Mouse (Mus musculus): ENCODE measurements around the gene Zfp641.

Zfp641 gene

DNA sequence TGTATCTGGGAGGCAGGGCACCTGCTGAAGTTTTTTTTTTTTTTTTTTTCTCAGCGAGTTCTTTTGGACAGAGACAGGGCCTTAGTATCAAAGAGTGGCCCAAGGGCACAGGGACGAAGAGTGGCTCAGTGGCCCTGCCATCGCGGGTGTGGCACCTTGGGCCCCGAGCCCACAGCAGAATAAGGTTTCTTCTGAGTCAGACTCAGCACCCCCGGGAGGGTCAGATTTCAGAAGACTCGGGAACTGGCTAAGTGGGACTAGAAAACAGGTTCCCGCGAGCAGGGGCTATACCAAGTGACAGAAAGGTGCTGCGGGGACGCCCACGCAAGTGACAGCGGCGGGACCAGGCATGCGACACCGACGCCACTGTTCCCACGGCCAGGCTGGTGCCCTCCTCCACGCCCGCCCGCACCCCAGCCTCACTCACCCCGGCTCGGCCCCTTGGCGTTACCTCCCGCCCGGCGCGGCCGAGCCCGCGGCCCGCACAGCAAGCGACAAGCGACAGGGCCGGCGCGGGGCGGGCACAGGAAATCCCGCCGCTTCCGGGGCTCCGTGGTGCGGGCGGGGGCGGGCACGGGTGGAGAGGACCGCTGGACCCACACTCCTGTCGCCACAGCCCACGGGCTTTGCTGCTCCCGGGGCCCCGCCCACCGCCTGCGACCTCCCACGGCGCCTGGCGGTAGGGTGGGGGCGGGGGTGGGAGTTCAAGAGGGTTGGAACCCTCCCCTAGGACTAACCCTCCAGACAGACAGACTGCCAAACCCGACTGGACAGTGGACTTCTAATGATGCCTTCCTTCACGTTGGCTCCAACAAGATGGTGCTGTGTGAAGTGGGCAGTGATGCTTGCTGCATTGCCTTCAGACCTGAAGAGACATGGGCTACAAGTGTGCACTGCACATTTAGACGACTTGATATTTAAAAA, at the start of gene Zfp641:
Zfp641 (minus strand) TSS at position 534 of the 924 bp plus-strand sequence.
- peak; percentile 19 for DNase-seq (ENCODE audit: low read depth, low spot score)

DNA sequence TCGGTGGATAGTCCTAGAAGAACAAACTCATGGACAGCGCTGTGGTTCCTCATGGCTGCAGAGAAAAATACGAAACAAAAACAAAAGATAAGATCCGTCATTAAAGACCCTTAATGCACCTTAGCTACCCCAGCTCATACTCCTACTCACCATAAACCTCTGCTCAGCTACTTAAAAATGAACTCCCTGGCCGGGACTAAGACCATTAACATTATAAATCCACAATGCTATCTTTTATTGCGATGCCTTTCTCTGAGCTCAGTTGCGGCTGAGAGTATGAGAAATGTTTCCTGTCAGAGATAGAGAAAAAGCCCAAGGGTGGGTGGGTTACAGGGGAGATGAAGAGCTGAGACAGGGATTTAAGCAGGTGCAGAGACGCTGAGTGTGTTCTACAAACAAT, 44.9 kb upstream of the Zfp641 start, which contains the start of gene Olfr284:
Olfr284 (minus strand) TSS at position 101 of the 400 bp plus-strand sequence.
- DNase-seq (ENCODE audit: low read depth, low spot score): no peak

DNA sequence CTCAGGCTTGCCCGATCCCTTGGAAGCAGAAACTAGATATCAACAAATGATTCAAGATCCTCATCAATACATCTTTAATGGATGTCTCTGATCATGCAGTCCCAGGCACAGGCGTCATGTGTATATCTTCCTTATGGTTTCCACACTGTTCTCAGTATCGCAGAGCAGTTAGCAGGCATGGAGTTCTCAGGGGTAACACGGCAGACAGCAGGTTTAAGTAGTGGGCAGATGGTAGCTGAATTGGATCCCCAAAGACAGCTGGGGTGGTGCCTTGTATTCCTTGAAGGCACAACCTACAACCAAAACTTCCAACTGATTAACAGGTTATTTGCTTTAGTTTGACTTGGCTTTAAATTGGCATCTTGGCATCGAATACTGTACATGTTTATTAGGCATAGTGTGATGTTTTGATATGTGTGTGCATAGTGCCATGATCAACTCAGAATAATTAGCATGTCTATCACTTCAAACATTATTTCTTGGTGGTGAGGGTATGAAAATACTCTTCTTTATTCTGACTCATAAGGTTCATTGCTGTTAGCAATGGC, 21.3 kb upstream of the Zfp641 start, which contains the start of gene Olfr285:
Olfr285 (minus strand) TSS at position 177 of the 548 bp plus-strand sequence.
- DNase-seq (ENCODE audit: low read depth, low spot score): no peak

DNA sequence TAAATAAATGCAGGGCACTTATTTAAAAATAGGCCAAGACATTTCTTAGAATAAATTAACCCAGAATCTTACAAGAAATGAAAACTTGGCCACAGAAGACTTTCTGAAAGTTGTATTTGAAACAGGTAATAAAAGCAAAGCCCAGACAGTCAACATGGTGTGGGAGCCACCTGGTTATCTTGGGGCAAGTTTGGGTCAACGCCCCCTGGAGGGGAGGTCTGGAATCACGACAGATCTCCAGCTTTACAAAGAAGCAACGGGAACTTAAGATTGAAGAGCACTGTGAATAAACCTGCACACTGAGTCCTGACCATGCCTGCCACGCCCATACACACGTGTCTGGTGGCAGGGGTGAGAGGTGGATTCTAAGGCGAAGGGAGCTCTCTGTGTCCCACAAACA, 19.7 kb upstream of the Zfp641 start:
- no peak for DNase-seq (ENCODE audit: low read depth, low spot score)

DNA sequence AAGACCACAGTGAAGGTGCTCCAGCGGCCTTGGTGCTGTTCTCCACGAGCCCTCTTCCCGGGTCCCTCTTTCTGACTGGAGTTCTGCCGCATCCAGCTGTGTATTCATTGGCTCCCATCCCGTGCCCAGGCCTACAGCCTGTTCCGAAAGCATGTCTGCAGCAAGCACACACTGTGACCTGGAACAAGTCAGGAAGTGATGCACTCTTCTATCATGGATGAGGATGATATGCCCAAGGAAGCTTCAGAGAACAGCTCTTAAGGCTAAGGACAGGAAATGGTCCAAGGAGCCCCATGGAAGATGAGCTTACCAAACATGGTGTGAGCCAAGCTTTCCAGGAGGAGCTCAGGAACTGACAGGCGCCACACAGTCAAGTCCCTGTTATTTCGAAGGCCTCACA, 2.3 kb downstream of the Zfp641 start:
- no peak for DNase-seq (ENCODE audit: low read depth, low spot score)

DNA sequence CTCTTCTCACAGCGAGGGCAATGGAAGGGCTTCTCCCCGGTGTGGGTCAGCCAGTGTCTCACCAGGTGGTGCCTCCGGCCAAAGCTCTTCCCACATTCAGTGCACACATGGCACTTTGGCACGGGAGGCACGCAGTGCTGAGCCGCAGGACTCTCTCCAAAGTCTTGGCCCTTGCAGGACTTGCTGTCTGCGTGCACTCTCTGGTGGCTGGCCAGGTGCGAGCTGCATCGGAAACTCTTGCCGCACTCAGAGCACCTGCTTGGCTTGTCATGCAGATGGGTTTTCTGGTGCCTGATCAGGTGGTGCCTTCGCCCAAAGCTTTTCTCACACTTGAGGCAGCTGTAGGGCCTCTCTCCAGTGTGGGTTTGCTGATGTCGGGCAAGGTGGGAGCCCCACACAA, 7.4 kb downstream of the Zfp641 start:
- no peak for DNase-seq (ENCODE audit: low read depth, low spot score)

DNA sequence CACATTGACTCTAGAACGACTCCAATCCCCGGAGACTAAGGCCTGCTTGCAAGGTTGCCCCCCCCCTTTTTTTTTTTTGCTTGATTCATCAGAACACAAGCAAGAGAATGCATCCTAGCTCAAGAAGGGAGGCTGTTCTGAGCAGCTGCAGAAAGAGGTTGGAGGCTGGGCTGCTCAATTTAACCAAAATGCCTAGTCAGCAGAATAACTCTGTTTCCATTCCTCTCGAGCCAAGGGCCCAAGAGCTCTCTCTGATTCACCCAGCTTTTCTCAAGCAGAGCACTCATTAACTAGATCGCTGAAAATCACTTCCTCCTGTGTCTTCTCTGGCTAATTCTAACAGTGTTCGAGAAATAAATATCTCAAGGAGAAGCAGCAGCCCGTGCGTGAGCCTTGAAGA, 9.5 kb downstream of the Zfp641 start:
- no peak for DNase-seq (ENCODE audit: low read depth, low spot score)

DNA sequence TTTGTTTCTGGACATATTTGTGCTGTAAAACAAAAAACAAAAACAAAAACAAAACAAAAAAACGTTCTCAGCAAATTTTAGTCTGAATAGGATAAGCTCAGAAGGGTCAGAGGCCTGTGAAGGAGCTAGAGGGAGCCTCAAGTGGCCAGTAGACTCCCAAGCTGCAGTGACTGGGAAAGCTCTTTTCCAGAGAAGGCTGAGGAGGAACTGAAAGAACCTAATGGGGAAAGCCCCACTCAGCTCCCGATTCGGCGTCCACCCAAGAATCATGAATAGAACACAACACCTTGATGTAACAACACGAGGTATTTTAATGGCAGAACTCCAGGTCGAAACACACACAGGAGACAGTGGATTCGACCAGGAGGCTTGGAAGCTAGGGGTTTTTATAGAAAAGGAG, 38.2 kb downstream of the Zfp641 start:
- DNase-seq (ENCODE audit: low read depth, low spot score): no peak

DNA sequence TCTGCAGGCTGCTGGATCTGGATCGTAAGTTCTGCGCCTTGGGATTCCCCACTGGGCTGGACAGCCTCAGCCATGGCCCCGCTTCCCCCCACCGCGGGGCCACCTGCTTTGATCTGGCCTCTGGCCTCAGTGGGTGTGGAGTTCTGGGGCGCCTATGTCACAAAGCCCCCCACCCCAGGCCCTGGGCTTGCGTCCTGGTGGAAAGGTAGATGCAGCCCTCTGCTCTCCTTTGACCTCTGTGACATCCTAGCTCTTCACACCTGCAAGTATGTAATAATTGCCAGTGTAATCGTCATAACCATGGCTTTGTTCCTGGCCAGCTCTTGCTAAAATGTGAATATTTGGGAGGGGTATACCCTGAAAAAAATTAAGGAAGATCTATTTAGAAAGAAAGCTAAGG, 38.8 kb downstream of the Zfp641 start, which contains the start of gene H1fnt:
H1fnt (minus strand) TSS at position 101 of the 400 bp plus-strand sequence.
- no peak for DNase-seq (ENCODE audit: low read depth, low spot score)

DNA sequence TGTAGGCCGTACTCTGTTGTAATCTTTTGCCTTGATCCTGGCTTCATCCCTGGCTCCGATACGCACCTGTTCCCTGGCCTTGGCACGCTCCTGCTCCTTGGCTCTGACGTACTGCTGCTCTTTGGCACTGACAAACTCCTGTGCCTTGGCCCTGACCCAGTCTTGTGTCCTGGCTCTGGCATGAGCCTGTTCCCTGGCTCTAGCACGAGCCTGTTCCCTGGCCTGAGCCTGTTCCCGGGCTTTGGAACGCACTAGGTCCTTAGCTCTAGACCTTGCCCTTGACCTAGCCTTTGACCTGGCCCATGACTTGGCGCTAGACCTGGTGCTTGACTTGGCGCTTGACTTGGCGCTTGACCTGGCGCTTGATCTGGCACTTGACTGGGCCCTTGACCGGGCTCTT, 39.7 kb downstream of the Zfp641 start:
- no peak for DNase-seq (ENCODE audit: low read depth, low spot score)

All from mesoderm, embryonic 11.5 days (tissue).